Mouse (Mus musculus): ENCODE measurements at regions not wholly inside any gene's neighbourhood (a gene's known extent, or its start where the extent isn't known, plus 50 kb on each side); places are given as distances from the start of the nearest gene placed in this dataset.

GRCm38 (mm10) chr17:10037799-10038445 is 281.7 kb downstream of the Qk start:
- DNase-seq: no peak
- WGBS (ENCODE audit: insufficient replicate concordance): 40% methylated on average over 14 of the region's 14 CpGs
- no peak overlapping the region for H3K27ac ChIP-seq

GRCm38 (mm10) chr17:10033510-10033909 is 286.1 kb downstream of the Qk start:
- Histone ChIP-seq H3K4me3 (replicated peaks) (no peak overlapping the region), H3K27ac (no peak overlapping the region), H3K4me1 (replicated peaks) (0 out of 2 replicates have a peak, but pooled peaks cover 5% of the 10 kb centered on the region), H3K4me2 (no peak overlapping the region), H3K36me3 (no peaks in the 10 kb centered on the region), H3K9me3 (replicated peaks) (no peaks in the 10 kb centered on the region), H3K9ac (no peak overlapping the region), H3K27me3 (no peaks in the 10 kb centered on the region)
- 16% methylated on average over 4 of the region's 4 CpGs for WGBS (ENCODE audit: insufficient replicate concordance)
- ATAC-seq (ENCODE audit: low read depth) (no peak), DNase-seq (no peak)

More at GRCm38 (mm10) chr17:10037799-10038445, 281.7 kb downstream of the Qk start:
- Histone ChIP-seq H3K9me3 (replicated peaks) (no peaks in the 10 kb centered on the region), H3K4me3 (replicated peaks) (no peak overlapping the region), H3K36me3 (no peaks in the 10 kb centered on the region), H3K9ac (no peak overlapping the region), H3K27me3 (no peaks in the 10 kb centered on the region), H3K4me1 (replicated peaks) (peaks cover 27% of the 10 kb centered on the region), H3K4me2 (no peak overlapping the region)
- ATAC-seq (ENCODE audit: low read depth): no peak

GRCm38 (mm10) chr17:10031033-10031432 is 288.6 kb downstream of the Qk start:
- DNase-seq: no peak
- Histone ChIP-seq H3K4me1 (replicated peaks) (0 out of 2 replicates have a peak, but pooled peaks cover 5% of the 10 kb centered on the region), H3K4me2 (no peak overlapping the region), H3K27me3 (no peaks in the 10 kb centered on the region), H3K36me3 (no peaks in the 10 kb centered on the region), H3K27ac (no peak overlapping the region), H3K9ac (no peak overlapping the region), H3K4me3 (replicated peaks) (no peak overlapping the region), H3K9me3 (replicated peaks) (no peaks in the 10 kb centered on the region)
- WGBS (ENCODE audit: insufficient replicate concordance): 55% methylated on average over 3 of the region's 3 CpGs
- no peak for ATAC-seq (ENCODE audit: low read depth)

- Histone ChIP-seq H3K27me3 (no peaks in the 10 kb centered on the region), H3K36me3 (no peaks in the 10 kb centered on the region), H3K4me1 (replicated peaks) (0 out of 2 replicates have a peak, but pooled peaks cover 5% of the 10 kb centered on the region), H3K4me3 (replicated peaks) (no peak overlapping the region), H3K9me3 (replicated peaks) (no peaks in the 10 kb centered on the region), H3K4me2 (no peak overlapping the region), H3K9ac (no peak overlapping the region), H3K27ac (no peak overlapping the region)
- ATAC-seq (ENCODE audit: low read depth) (no peak), DNase-seq (no peak)
These were observed 292.9 kb downstream of the Qk start for GRCm38 (mm10) chr17:10026770-10027169.

- Histone ChIP-seq H3K36me3 (no peaks in the 10 kb centered on the region), H3K4me2 (no peak overlapping the region), H3K4me1 (replicated peaks) (no peaks in the 10 kb centered on the region), H3K9ac (no peak overlapping the region), H3K4me3 (replicated peaks) (no peak overlapping the region), H3K27me3 (no peaks in the 10 kb centered on the region), H3K27ac (no peak overlapping the region), H3K9me3 (replicated peaks) (no peaks in the 10 kb centered on the region)
- DNase-seq (no peak), ATAC-seq (ENCODE audit: low read depth) (no peak)
- WGBS (ENCODE audit: insufficient replicate concordance): 58% methylated on average over 5 of the region's 5 CpGs
These were observed 294.4 kb downstream of the Qk start for GRCm38 (mm10) chr17:10025212-10025611.

GRCm38 (mm10) chr17:10024323-10024722 is 295.3 kb downstream of the Qk start:
- Histone ChIP-seq H3K36me3 (no peaks in the 10 kb centered on the region), H3K27me3 (no peaks in the 10 kb centered on the region), H3K4me1 (replicated peaks) (no peaks in the 10 kb centered on the region), H3K27ac (no peak overlapping the region), H3K9ac (no peak overlapping the region), H3K4me3 (replicated peaks) (no peak overlapping the region), H3K9me3 (replicated peaks) (no peaks in the 10 kb centered on the region), H3K4me2 (no peak overlapping the region)
- no peak for DNase-seq
- ATAC-seq (ENCODE audit: low read depth): no peak

GRCm38 (mm10) chr17:10012161-10012560 is 307.5 kb downstream of the Qk start:
- ATAC-seq (ENCODE audit: low read depth) (no peak), DNase-seq (no peak)
- H3K9me3 ChIP-seq (replicated peaks): no peaks in the 10 kb centered on the region

GRCm38 (mm10) chr17:10011728-10012127 is 307.9 kb downstream of the Qk start:
- Histone ChIP-seq H3K27ac (no peak overlapping the region), H3K9me3 (replicated peaks) (no peaks in the 10 kb centered on the region), H3K4me1 (replicated peaks) (no peaks in the 10 kb centered on the region), H3K9ac (no peak overlapping the region), H3K4me2 (no peak overlapping the region), H3K4me3 (replicated peaks) (no peak overlapping the region), H3K36me3 (no peaks in the 10 kb centered on the region), H3K27me3 (no peaks in the 10 kb centered on the region)
- DNase-seq (no peak), ATAC-seq (ENCODE audit: low read depth) (no peak)
- WGBS (ENCODE audit: insufficient replicate concordance): 77% methylated on average over 8 of the region's 8 CpGs

More at GRCm38 (mm10) chr17:10012161-10012560, 307.5 kb downstream of the Qk start:
- H3K4me2 ChIP-seq: no peak overlapping the region
- no peaks in the 10 kb centered on the region for H3K27me3 ChIP-seq
- H3K27ac ChIP-seq: no peak overlapping the region
- no peaks in the 10 kb centered on the region for H3K36me3 ChIP-seq
- H3K4me1 ChIP-seq (replicated peaks): no peaks in the 10 kb centered on the region
- H3K9ac ChIP-seq: no peak overlapping the region
- no peak overlapping the region for H3K4me3 ChIP-seq (replicated peaks)
- 66% methylated on average over 3 of the region's 3 CpGs for WGBS (ENCODE audit: insufficient replicate concordance)

GRCm38 (mm10) chr17:10001071-10001591 is 318.5 kb downstream of the Qk start:
- Histone ChIP-seq H3K4me2 (no peak overlapping the region), H3K4me3 (replicated peaks) (no peak overlapping the region), H3K27ac (no peak overlapping the region), H3K36me3 (no peaks in the 10 kb centered on the region), H3K9me3 (replicated peaks) (no peaks in the 10 kb centered on the region), H3K9ac (no peak overlapping the region), H3K27me3 (no peaks in the 10 kb centered on the region), H3K4me1 (replicated peaks) (no peaks in the 10 kb centered on the region)
- DNase-seq (no peak), ATAC-seq (ENCODE audit: low read depth) (no peak)
- WGBS (ENCODE audit: insufficient replicate concordance): 55% methylated on average over 7 of the region's 7 CpGs

GRCm38 (mm10) chr17:9995321-9995720 is 324.3 kb downstream of the Qk start:
- no peaks in the 10 kb centered on the region for H3K27me3 ChIP-seq
- no peak overlapping the region for H3K4me2 ChIP-seq
- H3K9ac ChIP-seq: no peak overlapping the region
- no peaks in the 10 kb centered on the region for H3K36me3 ChIP-seq
- no peak for ATAC-seq (ENCODE audit: low read depth)
- H3K9me3 ChIP-seq (replicated peaks): no peaks in the 10 kb centered on the region
- 50% methylated on average over 5 of the region's 5 CpGs for WGBS (ENCODE audit: insufficient replicate concordance)
- H3K27ac ChIP-seq: no peak overlapping the region
- H3K4me1 ChIP-seq (replicated peaks): no peaks in the 10 kb centered on the region
- H3K4me3 ChIP-seq (replicated peaks): no peak overlapping the region
- no peak for DNase-seq

- H3K4me3 ChIP-seq (replicated peaks): no peak overlapping the region
- 0 out of 2 replicates have a peak, but pooled peaks cover 4% of the 10 kb centered on the region for H3K9me3 ChIP-seq (replicated peaks)
These were observed 321.2 kb upstream of the Pabpc6 start for GRCm38 (mm10) chr17:9990744-9991143.

GRCm38 (mm10) chr17:9981273-9981672 is 311.8 kb upstream of the Pabpc6 start:
- no peaks in the 10 kb centered on the region for H3K27me3 ChIP-seq
- no peaks in the 10 kb centered on the region for H3K36me3 ChIP-seq
- ATAC-seq (ENCODE audit: low read depth): no peak
- H3K9me3 ChIP-seq (replicated peaks): 0 out of 2 replicates have a peak, but pooled peaks cover 3% of the 10 kb centered on the region
- no peak overlapping the region for H3K9ac ChIP-seq
- no peak overlapping the region for H3K4me3 ChIP-seq (replicated peaks)
- H3K27ac ChIP-seq: no peak overlapping the region
- H3K4me1 ChIP-seq (replicated peaks): 0 out of 2 replicates have a peak, but pooled peaks cover 4% of the 10 kb centered on the region
- no peak overlapping the region for H3K4me2 ChIP-seq
- no peak for DNase-seq
- 67% methylated on average over 3 of the region's 3 CpGs for WGBS (ENCODE audit: insufficient replicate concordance)

More at GRCm38 (mm10) chr17:9990744-9991143, 321.2 kb upstream of the Pabpc6 start:
- DNase-seq (no peak), ATAC-seq (ENCODE audit: low read depth) (no peak)
- H3K27me3 ChIP-seq: no peaks in the 10 kb centered on the region
- H3K4me2 ChIP-seq: no peak overlapping the region
- no peak overlapping the region for H3K9ac ChIP-seq
- H3K4me1 ChIP-seq (replicated peaks): no peaks in the 10 kb centered on the region
- no peaks in the 10 kb centered on the region for H3K36me3 ChIP-seq
- WGBS (ENCODE audit: insufficient replicate concordance): 71% methylated on average over 1 of the region's 1 CpGs
- no peak overlapping the region for H3K27ac ChIP-seq
